Mouse (Mus musculus) kidney, adult 2 months (tissue): ENCODE results near the gene Chka.

Experiments used
- CTCF ChIP-seq: fragments of 200-500 bp; conservative IDR thresholded peaks from 2 replicates; pipeline ENCODE4 v1.5.1; 2011; ENCODE audit warnings: low read depth, mild to moderate bottlenecking, control low read depth, low read length, moderate library complexity, mixed read lengths; ENCODE audit not compliant: insufficient read depth, insufficient read length
- POLR2A ChIP-seq: fragments of 200-500 bp; IDR thresholded peaks from one replicate; pipeline ENCODE4 v1.6.1; 2011; ENCODE audit warnings: low read depth, low read length, control low read depth

GRCm38 (mm10) chr19:3825044-3825443 lies 26.5 kb upstream of the Chka start:
- TF ChIP-seq CTCF (no peak), POLR2A (no peak)
